Mouse (Mus musculus) gastrocnemius, postnatal 14 days (tissue): ENCODE measurements at regions not wholly inside any gene's neighbourhood (a gene's known extent, or its start where the extent isn't known, plus 50 kb on each side); places are given as distances from the start of the nearest gene placed in this dataset.
"Not testable (repeated sequence)": the region's sequence is repeated elsewhere in the genome, so short reads cannot be mapped to it uniquely, and the experiment has no call there.

Source experiments
- DNase-seq: peaks from one replicate; pipeline ENCODE4 v3.0.0; 2021; ENCODE audit warnings: mixed read lengths
- intact Hi-C: fragments of 180-260 bp; cut with DNase I; formaldehyde crosslinking; loops from one replicate; pipeline ENCODE4 v1.15.1; 2025; ENCODE audit warnings: low total_unique reads

DNA sequence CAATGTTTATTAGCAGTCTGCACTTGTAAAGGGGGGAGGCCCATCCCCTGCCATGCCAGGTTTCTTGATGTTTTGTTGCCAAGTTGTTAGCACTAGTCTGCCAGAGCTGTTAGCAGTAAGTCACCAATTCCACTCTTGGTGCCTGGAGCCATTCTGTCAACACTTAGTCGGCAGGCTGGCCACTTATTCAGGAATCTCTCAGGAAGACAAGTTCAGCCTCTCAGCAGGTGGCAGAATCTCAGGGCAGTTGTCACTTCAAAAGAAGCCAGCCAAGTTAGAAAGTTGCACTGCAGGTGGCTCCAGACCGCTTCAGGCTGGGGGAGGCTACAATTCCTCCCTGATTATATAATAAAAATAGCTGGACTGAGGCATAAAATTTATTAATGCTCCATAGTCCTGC is 424.2 kb downstream of the Cdh10 start:
- intact Hi-C loops = not testable (repeated sequence)

DNA sequence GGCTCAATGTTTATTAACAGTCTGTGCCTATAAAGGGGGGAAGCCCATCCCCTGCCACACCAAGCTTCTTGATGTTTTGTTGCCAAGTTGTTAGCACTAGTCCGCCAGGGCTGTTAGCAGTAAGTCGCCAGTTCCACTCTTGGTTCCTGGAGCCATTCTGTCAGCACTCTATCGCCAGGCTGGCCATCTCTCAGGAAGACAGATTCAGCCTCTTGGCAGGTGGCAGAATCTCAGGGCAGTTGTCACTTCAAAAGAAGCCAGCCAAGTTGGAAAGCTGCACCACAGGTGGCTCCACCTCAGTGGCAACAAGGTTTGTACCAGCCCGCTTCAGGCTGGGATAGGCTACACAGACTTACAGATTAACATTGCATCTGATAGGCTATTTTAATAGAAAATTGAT is 428.7 kb downstream of the Cdh10 start:
- no peak for DNase-seq
- intact Hi-C loops = no loop called here

More for the DNA sequence above, 424.2 kb downstream of the Cdh10 start:
- DNase-seq = not testable (repeated sequence)

DNA sequence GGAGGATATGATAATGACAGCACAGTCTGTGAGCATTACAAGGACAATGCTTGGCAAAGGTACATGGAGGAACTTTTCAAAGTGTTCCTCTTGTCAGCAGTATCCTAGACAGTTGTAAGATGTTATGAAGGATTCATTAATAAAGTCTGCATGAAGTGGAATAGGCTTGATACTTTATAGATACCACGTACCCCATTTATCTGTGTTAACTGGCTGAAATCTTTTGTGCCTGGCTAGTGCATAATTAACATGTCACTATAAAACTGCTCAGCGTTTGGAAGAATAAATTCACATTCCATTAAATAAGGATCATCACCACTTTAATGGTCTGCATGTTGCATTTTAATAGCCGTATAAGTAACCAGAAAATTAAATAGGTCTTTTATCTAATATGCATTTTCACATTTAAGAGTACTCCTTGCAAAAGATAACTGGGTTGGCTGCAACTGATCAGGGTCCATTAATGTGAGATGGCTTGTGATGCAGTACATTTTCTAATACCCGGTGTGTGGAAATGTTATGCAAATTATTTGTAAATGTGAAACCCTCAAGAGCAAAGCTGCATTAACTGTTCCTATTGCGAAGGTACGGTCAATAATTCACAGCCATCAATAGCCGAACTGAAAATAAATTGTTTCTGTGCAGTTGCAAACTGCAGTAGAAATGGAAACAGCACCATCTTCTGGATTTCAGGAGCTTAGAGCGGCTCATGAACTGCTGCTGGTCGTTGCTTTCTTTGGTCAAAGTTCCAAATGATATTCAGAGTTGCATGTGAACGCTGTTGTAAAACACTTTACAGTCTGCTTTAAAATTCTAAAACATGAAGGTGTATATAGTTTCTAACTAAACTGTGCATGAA is 457.4 kb downstream of the Cdh10 start:
- intact Hi-C loops = loop anchor here (5.0 kb wide), 1 partner anchor 454 kb away; no protein-coding TSS in a partner anchor
- DNase-seq = no peak

DNA sequence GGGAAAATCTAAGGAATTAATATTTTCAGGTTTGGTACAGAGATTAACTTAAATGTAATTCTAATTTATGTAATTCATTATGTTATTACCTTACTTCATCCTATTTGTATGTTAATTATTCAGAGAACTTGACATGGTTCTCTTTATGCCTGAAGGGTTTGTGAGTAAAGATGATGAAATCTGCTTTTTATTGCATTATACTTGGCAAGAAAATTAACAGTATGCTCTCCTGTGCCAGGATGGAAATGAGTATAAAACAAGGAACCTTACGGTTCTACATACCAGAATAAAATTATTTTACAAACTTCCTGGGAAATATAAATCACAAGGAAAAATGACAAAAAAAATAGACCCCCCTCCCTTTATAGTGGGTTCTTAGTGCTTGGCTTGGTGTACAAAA is 497.6 kb downstream of the Cdh10 start:
- intact Hi-C loops = no loop called here
- no peak for DNase-seq

DNA sequence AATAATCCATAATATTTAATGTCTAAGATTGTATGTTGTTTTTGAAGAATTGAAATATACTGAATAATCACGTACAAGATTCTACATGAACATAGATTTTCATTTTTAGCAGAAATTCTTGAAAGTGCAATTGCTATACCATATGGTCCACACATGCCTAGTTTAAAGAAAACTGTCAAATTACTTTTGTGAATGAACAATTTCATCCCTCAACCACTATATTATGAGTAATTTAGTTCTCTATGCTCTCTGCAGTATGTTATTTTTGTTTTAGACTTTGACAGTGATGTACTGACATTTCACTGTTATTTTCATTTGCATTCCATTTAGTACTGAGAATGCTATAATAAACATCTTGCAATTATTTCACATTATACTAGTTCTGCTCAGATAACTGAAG is 537.6 kb downstream of the Cdh10 start:
- no peak for DNase-seq
- intact Hi-C loops = no loop called here

DNA sequence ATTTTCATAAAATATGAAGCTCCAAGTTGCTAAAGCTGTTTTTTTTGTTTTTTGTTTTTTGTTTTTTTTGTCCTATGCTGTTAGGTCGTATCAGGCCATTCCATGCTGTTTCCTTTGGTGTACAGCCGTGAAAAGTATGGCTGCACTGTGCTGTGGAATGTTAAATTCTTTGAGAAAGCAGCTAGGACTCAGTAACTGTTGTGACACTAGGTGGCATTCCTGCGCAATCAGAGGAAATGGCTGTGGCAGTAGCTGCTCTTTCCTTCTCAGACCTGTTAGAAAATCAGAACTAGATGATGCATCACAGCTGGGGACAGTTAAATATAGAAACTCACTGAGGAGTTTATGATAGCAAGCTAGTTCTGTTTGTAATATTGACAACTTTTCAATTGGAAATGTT is 541.9 kb downstream of the Cdh10 start:
- DNase-seq = no peak
- intact Hi-C loops = no loop called here

DNA sequence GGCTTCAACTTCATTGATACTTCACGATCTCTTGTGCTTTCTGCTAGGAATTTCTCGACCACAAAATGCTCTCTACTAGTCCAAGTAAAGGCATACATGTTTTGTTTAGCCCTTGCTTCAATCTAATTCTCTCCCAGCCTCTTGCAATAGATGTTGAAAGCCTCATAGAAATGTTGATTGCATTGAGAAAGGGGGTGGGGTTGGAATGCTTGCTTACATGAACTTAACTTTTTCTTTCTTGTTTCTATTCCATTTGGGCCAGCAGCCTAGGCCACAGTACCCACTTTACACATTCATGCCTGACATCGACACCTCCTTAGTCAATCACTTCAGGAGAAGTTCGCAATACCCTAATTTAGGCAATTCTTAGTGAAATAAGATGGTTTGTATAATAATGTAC is 571.2 kb downstream of the Cdh10 start:
- intact Hi-C loops = no loop called here

DNA sequence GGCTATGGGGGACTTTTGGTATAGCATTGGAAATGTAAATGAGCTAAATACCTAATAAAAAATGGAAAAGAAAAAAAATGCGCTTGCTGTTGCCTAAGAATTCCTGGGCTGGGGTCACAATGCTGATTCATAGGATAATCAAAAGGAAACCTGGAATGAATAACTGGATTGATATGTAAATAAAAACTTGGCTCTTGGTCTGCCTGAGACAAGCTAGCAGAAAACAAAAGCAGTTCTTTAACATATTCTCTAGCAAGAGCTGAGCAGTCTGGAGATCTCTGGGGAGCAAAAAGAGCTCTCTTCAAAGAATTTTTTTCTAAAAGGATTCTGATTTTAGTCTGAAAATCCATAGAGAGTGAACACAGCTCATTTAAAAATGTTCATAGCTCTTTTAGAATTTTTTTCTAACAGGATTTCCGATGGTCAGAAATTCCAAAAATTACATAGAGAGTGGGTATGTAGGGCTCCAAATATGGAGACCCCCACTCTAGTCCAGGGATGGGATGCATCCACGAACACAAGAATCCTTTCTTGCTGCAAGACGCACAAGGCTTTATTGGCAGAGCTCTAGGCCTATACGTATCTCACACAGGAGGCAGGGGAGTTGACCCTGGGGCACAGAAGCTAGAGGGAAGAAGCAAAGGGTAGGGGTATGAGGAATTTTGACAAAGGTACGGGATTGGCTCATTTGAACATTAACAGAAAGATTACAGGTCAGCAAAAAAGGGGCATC is 572.7 kb downstream of the Cdh10 start:
- no peak for DNase-seq
- intact Hi-C loops = no loop called here

More for the DNA sequence above, 571.2 kb downstream of the Cdh10 start:
- no peak for DNase-seq

DNA sequence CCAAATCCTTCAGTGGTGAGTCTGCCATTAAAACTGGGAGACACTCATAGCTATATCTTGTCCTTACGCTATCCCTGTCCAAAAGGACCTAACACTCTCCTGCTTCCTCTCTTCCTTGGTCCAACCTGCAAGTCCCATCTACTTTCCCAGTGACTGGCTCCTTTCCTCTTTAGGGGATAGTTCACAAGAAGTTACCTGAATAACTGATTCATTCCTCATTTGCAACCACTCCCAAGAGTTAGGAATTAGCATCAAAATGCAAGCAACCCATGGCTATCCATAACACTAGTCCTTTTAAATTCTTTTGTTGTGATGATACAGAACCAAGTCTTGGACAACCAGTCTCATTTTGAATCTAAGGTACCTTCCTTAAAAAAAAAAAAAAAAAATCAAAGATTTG is 576.9 kb downstream of the Cdh10 start:
- intact Hi-C loops = no loop called here

More for the DNA sequence above, 576.9 kb downstream of the Cdh10 start:
- DNase-seq = no peak
